Mouse (Mus musculus): Measurements from ENCODE around the gene Slc17a8. TPM values are rescaled to one million over a fixed set of nuclear protein-coding genes. Genes with fewer than 3 reads are reported as not detected.
"Not testable (repeated sequence)": the region's sequence is repeated elsewhere in the genome, so short reads cannot be mapped to it uniquely, and the experiment has no call there.

Gene Slc17a8
- polyA plus RNA-seq, 1 experiment: 0.12 TPM

DNA sequence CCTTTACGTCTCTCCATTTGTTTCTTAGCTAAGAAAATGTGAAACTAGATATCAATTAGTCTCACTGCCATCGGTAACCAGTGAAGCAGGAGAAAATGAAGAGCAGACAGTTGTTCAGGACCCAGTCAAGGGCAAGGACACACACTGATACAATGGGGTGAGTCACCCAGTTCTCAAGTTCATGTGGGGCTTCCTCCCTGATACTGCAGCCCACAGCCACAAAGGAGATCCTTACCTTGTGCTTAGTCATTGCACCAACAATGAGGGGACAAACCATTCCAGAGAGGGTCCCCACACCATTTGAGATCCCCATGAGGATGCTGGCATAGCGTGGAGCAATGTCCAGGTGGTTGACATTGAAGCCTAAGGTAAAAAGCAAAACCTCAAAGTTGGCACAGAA is 43.4 kb downstream of the Slc17a8 start:
- no peaks in the 10 kb centered on the region for H3K4me1 ChIP-seq (replicated peaks; ENCODE audit: control insufficient read depth, insufficient read depth, low read length)
- 91% methylated on average over 3 of the region's 3 CpGs for WGBS
- H3K27me3 ChIP-seq (ENCODE audit: control insufficient read depth, insufficient read depth, low read length): no peaks in the 10 kb centered on the region
- TF ChIP-seq CTCF (IDR thresholded peaks at IDR 0.05; ENCODE audit: borderline replicate concordance, control insufficient read depth, extremely low read depth, insufficient read depth, low read length, poor library complexity) (no peak), POLR2A (IDR thresholded peaks at IDR 0.05; ENCODE audit: control insufficient read depth, extremely low read depth, insufficient read depth, low read length, poor library complexity) (no peak)
- H3K27ac ChIP-seq (ENCODE audit: control insufficient read depth, insufficient read depth, low read length): no peak overlapping the region
- no peak overlapping the region for H3K4me3 ChIP-seq (ENCODE audit: control insufficient read depth, insufficient read depth, low read length)
- no peaks in the 10 kb centered on the region for H3K36me3 ChIP-seq (ENCODE audit: control insufficient read depth, insufficient read depth, low read length)
- no peak for DNase-seq

DNA sequence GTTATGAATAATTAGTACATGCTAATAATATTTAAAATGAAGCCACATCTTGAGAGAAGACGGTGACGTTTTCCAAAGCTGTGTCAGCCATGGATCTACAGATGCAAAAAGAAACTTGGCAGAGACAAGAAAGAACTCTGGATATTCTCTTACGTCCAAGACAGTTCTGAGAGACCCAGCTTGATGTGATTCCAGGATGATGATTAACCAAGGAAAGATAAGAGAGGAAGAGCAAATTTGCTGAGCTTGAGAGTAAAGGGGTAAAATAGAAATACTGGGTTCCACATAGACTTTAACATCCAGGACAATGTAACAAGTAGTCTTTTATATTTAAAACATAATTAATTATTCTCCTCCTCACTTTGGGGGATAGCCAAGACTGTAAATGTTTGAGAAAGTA is 47.6 kb downstream of the Slc17a8 start:
- no peak overlapping the region for H3K4me3 ChIP-seq (ENCODE audit: control insufficient read depth, insufficient read depth, low read length)
- DNase-seq: no peak
- 91% methylated on average over 3 of the region's 3 CpGs for WGBS
- no peak overlapping the region for H3K27ac ChIP-seq (ENCODE audit: control insufficient read depth, insufficient read depth, low read length)
- H3K36me3 ChIP-seq (ENCODE audit: control insufficient read depth, insufficient read depth, low read length): no peaks in the 10 kb centered on the region
- TF ChIP-seq POLR2A (IDR thresholded peaks at IDR 0.05; ENCODE audit: control insufficient read depth, extremely low read depth, insufficient read depth, low read length, poor library complexity) (no peak), CTCF (IDR thresholded peaks at IDR 0.05; ENCODE audit: borderline replicate concordance, control insufficient read depth, extremely low read depth, insufficient read depth, low read length, poor library complexity) (no peak)
- no peaks in the 10 kb centered on the region for H3K27me3 ChIP-seq (ENCODE audit: control insufficient read depth, insufficient read depth, low read length)
- H3K4me1 ChIP-seq (replicated peaks; ENCODE audit: control insufficient read depth, insufficient read depth, low read length): no peaks in the 10 kb centered on the region

DNA sequence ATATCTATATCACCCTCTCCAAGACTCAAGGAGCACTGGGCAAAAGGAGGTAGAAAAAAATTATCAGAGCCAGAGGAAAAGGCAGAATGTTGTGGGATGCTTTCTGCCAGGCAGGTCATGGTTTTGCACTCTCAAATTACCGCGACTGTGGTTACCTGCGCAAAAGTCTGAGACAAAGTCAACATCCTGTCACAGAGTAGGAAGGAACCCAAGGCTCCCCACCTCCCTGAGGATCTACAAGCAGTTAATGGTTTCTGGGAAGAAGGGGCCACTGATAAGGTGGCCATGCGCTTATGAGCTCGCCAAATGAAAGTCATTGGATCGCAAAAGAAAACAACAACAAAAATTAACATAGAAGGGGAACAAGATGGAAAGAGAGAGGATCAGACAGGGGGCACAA is 48.1 kb downstream of the Slc17a8 start:
- Histone ChIP-seq H3K4me1 (replicated peaks; ENCODE audit: control insufficient read depth, insufficient read depth, low read length) (no peaks in the 10 kb centered on the region), H3K27ac (ENCODE audit: control insufficient read depth, insufficient read depth, low read length) (no peak overlapping the region), H3K4me3 (ENCODE audit: control insufficient read depth, insufficient read depth, low read length) (no peak overlapping the region), H3K36me3 (ENCODE audit: control insufficient read depth, insufficient read depth, low read length) (no peaks in the 10 kb centered on the region), H3K27me3 (ENCODE audit: control insufficient read depth, insufficient read depth, low read length) (no peaks in the 10 kb centered on the region)
- no peak for DNase-seq
- 41% methylated on average over 6 of the region's 6 CpGs for WGBS
- no peak for TF ChIP-seq CTCF (IDR thresholded peaks at IDR 0.05; ENCODE audit: borderline replicate concordance, control insufficient read depth, extremely low read depth, insufficient read depth, low read length, poor library complexity)
- TF ChIP-seq POLR2A (IDR thresholded peaks at IDR 0.05; ENCODE audit: control insufficient read depth, extremely low read depth, insufficient read depth, low read length, poor library complexity): no peak

DNA sequence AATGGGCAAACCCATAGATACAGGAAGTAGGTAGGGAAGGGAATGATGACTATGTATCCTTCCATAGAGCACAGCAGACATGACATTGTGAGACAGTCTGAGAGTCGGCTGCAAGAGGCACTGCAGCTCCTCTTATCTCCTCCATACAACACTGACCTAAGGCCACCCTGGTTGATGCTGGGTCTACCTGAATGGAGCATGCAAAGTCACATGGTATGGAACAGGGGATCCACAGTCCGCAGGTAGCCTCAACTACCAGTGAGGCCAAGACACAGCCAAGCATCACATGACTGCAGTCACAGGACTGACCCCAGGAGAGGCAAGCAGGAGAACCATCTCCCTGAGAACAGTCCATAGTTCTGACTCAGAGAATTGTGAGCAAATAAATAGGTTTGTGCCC is 53.7 kb downstream of the Slc17a8 start:
- H3K36me3 ChIP-seq (ENCODE audit: control insufficient read depth, insufficient read depth, low read length): no peaks in the 10 kb centered on the region
- WGBS: 92% methylated on average over 2 of the region's 2 CpGs
- DNase-seq: no peak
- TF ChIP-seq CTCF (IDR thresholded peaks at IDR 0.05; ENCODE audit: borderline replicate concordance, control insufficient read depth, extremely low read depth, insufficient read depth, low read length, poor library complexity) (no peak), POLR2A (IDR thresholded peaks at IDR 0.05; ENCODE audit: control insufficient read depth, extremely low read depth, insufficient read depth, low read length, poor library complexity) (no peak)
- H3K4me3 ChIP-seq (ENCODE audit: control insufficient read depth, insufficient read depth, low read length): no peak overlapping the region
- H3K27me3 ChIP-seq (ENCODE audit: control insufficient read depth, insufficient read depth, low read length): no peaks in the 10 kb centered on the region
- H3K27ac ChIP-seq (ENCODE audit: control insufficient read depth, insufficient read depth, low read length): no peak overlapping the region
- H3K4me1 ChIP-seq (replicated peaks; ENCODE audit: control insufficient read depth, insufficient read depth, low read length): no peaks in the 10 kb centered on the region

DNA sequence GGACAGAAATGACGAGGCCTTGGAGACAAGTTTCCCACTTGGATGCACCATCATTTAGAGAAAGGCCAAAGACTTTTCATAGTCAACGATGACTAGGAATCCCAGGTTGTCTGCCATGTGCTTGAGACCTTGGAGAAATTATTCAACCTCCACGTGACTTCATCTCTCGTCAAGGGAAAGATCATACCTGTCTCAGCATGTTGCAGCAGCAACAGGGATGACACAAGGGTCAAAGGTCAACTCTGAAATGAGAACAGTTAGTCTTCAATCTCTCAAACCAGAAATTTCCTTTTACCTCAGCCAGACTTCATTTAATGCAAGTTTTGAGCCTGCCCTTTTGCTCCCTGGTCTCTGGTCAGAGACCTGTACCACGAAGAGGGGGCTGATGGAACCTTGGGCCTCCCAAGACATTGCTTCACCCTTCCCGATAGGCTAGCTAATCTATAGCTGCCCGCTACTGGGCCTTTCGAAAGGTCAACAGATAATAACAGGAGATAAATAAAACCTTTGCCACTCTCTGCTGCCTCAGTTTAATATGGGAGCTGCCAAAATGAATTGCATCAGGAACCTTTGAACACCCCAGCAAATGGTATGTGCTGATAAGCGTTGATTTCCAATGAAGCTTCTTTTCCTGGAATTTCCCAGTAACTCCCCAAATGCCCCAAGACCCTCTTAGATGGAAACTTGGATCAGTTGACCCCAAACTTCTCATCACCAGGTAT is 55.6 kb downstream of the Slc17a8 start:
- DNase-seq: no peak
- H3K4me3 ChIP-seq (ENCODE audit: control insufficient read depth, insufficient read depth, low read length): no peak overlapping the region
- WGBS: 94% methylated on average over 9 of the region's 9 CpGs

DNA sequence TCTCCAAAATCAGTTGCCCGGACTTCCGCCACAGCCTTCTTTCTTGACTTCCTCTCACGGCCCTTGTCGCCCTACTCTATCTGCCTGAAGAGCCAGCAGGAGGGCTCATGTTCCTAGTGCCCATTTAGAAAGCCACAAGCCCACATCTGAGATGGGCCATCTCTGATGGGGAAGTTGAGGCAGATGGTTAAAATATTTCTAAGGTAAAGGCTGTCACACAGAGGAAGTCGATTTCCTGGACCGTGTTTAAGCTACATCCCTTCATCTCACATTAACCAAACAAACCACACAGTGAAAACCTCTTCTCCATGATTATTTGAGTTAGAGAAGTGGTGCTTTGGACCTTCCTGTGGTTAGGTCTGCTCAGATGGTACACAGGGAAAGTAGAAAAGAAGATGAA is 58.9 kb downstream of the Slc17a8 start:
- Histone ChIP-seq H3K4me3 (ENCODE audit: control insufficient read depth, insufficient read depth, low read length) (no peak overlapping the region), H3K36me3 (ENCODE audit: control insufficient read depth, insufficient read depth, low read length) (no peaks in the 10 kb centered on the region), H3K4me1 (replicated peaks; ENCODE audit: control insufficient read depth, insufficient read depth, low read length) (no peaks in the 10 kb centered on the region), H3K27me3 (ENCODE audit: control insufficient read depth, insufficient read depth, low read length) (no peaks in the 10 kb centered on the region), H3K27ac (ENCODE audit: control insufficient read depth, insufficient read depth, low read length) (no peak overlapping the region)
- WGBS: 17% methylated on average over 6 of the region's 6 CpGs
- TF ChIP-seq CTCF (IDR thresholded peaks at IDR 0.05; ENCODE audit: borderline replicate concordance, control insufficient read depth, extremely low read depth, insufficient read depth, low read length, poor library complexity): no peak
- TF ChIP-seq POLR2A (IDR thresholded peaks at IDR 0.05; ENCODE audit: control insufficient read depth, extremely low read depth, insufficient read depth, low read length, poor library complexity): no peak
- DNase-seq: no peak

More for the DNA sequence above, 55.6 kb downstream of the Slc17a8 start:
- no peaks in the 10 kb centered on the region for H3K4me1 ChIP-seq (replicated peaks; ENCODE audit: control insufficient read depth, insufficient read depth, low read length)
- no peaks in the 10 kb centered on the region for H3K27me3 ChIP-seq (ENCODE audit: control insufficient read depth, insufficient read depth, low read length)
- TF ChIP-seq POLR2A (IDR thresholded peaks at IDR 0.05; ENCODE audit: control insufficient read depth, extremely low read depth, insufficient read depth, low read length, poor library complexity) (no peak), CTCF (IDR thresholded peaks at IDR 0.05; ENCODE audit: borderline replicate concordance, control insufficient read depth, extremely low read depth, insufficient read depth, low read length, poor library complexity) (no peak)
- H3K36me3 ChIP-seq (ENCODE audit: control insufficient read depth, insufficient read depth, low read length): no peaks in the 10 kb centered on the region
- H3K27ac ChIP-seq (ENCODE audit: control insufficient read depth, insufficient read depth, low read length): no peak overlapping the region

DNA sequence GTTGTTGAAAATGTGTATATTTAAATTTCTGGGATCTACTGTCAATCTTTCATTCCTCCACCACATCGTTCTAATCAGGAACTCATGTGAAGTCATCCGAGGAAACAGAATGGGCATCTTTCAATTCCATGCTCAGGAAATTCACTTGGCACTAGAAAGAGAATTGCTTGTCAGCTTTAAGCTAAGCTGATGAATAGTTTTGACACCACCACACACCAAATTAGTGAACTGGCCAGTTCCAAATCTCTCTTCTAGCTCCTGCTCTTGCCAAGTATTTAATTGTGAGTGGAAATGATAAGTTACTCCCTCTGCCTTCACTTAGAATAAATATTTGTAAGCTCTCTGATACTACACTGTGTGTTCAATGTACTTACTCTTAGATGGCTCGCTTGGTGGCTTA is 61.7 kb downstream of the Slc17a8 start:
- 91% methylated on average over 3 of the region's 3 CpGs for WGBS
- H3K27me3 ChIP-seq (ENCODE audit: control insufficient read depth, insufficient read depth, low read length): no peaks in the 10 kb centered on the region
- H3K36me3 ChIP-seq (ENCODE audit: control insufficient read depth, insufficient read depth, low read length): no peaks in the 10 kb centered on the region

DNA sequence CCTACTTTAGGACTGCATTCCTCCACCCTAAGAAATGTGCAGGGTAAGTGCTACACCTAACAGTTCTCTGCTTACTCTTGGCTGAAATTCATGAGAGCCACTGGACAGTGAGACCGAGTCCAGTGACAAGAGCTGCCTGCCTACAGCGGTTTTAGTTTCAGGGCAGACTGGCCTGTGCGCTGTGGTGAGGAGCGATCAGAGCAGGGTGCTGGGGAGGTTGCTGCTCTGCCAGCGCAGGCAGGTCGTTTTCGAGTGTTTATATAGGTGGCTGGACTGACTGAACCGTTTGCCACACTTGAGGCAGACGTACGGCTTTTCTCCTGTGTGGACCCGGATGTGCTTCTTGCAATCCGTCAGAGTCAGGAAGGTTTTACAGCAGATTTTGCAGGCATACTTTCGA is 66.2 kb downstream of the Slc17a8 start:
- not testable (repeated sequence) for H3K27me3 ChIP-seq (ENCODE audit: control insufficient read depth, insufficient read depth, low read length); H3K27ac ChIP-seq (ENCODE audit: control insufficient read depth, insufficient read depth, low read length); H3K4me1 ChIP-seq (replicated peaks; ENCODE audit: control insufficient read depth, insufficient read depth, low read length); H3K4me3 ChIP-seq (ENCODE audit: control insufficient read depth, insufficient read depth, low read length); DNase-seq; H3K36me3 ChIP-seq (ENCODE audit: control insufficient read depth, insufficient read depth, low read length)
- WGBS: 94% methylated on average over 13 of the region's 13 CpGs

More for the DNA sequence above, 61.7 kb downstream of the Slc17a8 start:
- H3K4me1 ChIP-seq (replicated peaks; ENCODE audit: control insufficient read depth, insufficient read depth, low read length): no peaks in the 10 kb centered on the region
- no peak overlapping the region for H3K4me3 ChIP-seq (ENCODE audit: control insufficient read depth, insufficient read depth, low read length)
- DNase-seq: no peak
- no peak for TF ChIP-seq CTCF (IDR thresholded peaks at IDR 0.05; ENCODE audit: borderline replicate concordance, control insufficient read depth, extremely low read depth, insufficient read depth, low read length, poor library complexity)
- TF ChIP-seq POLR2A (IDR thresholded peaks at IDR 0.05; ENCODE audit: control insufficient read depth, extremely low read depth, insufficient read depth, low read length, poor library complexity): no peak
- no peak overlapping the region for H3K27ac ChIP-seq (ENCODE audit: control insufficient read depth, insufficient read depth, low read length)

DNA sequence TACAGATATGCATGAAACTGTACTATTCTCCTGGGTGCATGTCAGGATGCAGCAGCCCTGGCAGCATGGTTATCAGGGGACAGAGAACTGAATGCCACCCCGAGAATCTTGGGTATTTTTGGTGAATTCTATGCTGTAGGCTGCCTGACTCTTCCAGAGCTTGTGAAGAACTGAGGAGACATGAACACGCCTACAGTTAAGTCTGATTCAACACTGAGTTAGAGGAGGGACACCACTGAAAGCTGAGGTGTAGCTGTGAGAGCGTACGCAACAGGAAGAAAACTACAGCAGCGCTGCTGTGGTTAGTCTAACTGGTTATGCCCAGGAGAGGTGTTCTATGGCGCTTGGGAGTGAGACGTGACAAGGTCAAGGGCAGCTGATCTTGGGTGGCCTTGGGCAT is 67.2 kb downstream of the Slc17a8 start:
- H3K36me3 ChIP-seq (ENCODE audit: control insufficient read depth, insufficient read depth, low read length); H3K27me3 ChIP-seq (ENCODE audit: control insufficient read depth, insufficient read depth, low read length); H3K4me3 ChIP-seq (ENCODE audit: control insufficient read depth, insufficient read depth, low read length); H3K27ac ChIP-seq (ENCODE audit: control insufficient read depth, insufficient read depth, low read length); H3K4me1 ChIP-seq (replicated peaks; ENCODE audit: control insufficient read depth, insufficient read depth, low read length); DNase-seq: not testable (repeated sequence)
- WGBS: 68% methylated on average over 7 of the region's 7 CpGs
